Mouse (Mus musculus) lung, embryonic 16.5 days (tissue): ENCODE measurements around the gene Artn. TPM values are rescaled to one million over a fixed set of nuclear protein-coding genes. Genes with fewer than 3 reads are reported as not detected.

Source experiments
- ATAC-seq: fragments of 200-750 bp; cut with Nextera tagmentation; 2 replicates; pipeline ENCODE4 v1.8.0; 2017; ENCODE audit warnings: low read depth, mild to moderate bottlenecking, moderate library complexity
- H3K27ac ChIP-seq: fragments of 300-500 bp; sonication (generic); 2 replicates; pipeline ENCODE4 v1.5.1; 2014; ENCODE audit warnings: mild to moderate bottlenecking, control low read depth, low read length
- H3K27me3 ChIP-seq: fragments of 300-500 bp; sonication (generic); 2 replicates; pipeline ENCODE4 v1.6.1; 2014; ENCODE audit warnings: low read depth, low read length, mixed read lengths; ENCODE audit not compliant: control insufficient read depth, insufficient read depth
- H3K36me3 ChIP-seq: fragments of 300-500 bp; sonication (generic); 2 replicates; pipeline ENCODE4 v1.6.1; 2014; ENCODE audit warnings: low read length; ENCODE audit not compliant: control insufficient read depth, insufficient read depth
- H3K4me1 ChIP-seq: fragments of 300-500 bp; sonication (generic); replicated peaks from 2 replicates; pipeline ENCODE4 v1.6.1; 2014; ENCODE audit warnings: low read length, mixed read lengths; ENCODE audit not compliant: control insufficient read depth, insufficient read depth
- H3K4me2 ChIP-seq: fragments of 300-500 bp; sonication (generic); 2 replicates; pipeline ENCODE4 v1.6.1; 2014; ENCODE audit warnings: low read depth, low read length, control low read depth
- H3K4me3 ChIP-seq: fragments of 300-500 bp; sonication (generic); 2 replicates; pipeline ENCODE4 v1.5.1; 2014; ENCODE audit warnings: mild to moderate bottlenecking, low read length, control low read depth
- H3K9ac ChIP-seq: fragments of 300-500 bp; sonication (generic); 2 replicates; pipeline ENCODE4 v1.6.1; 2014; ENCODE audit warnings: low read length, control low read depth
- H3K9me3 ChIP-seq: fragments of 300-500 bp; sonication (generic); 2 replicates; pipeline ENCODE4 v1.6.1; 2016; ENCODE audit warnings: low read length; ENCODE audit not compliant: control insufficient read depth
- WGBS: fragments of 180-500 bp; shearing (Covaris S2); extraction: QIAGEN DNeasy Blood & Tissue Kit; methylation state at CpG from one replicate; pipeline ENCODE4 v1.1.7; 2014; 5-methylcytosine and 5-hydroxymethylcytosine counted together
- polyA plus RNA-seq: library from polyadenylated mRNA; unstranded; fragments of >200 nt; fragmentation: Nextera tagmentation; extraction: Ambion mirVana; gene quantifications from 2 replicates; pipeline ENCODE4 v1.2.1, GENCODE M21; 2015

The Artn gene
- polyA plus RNA-seq, 1 experiment from 2014 or later, result 3.2 TPM

- ATAC-seq, result no peak
Measured at GRCm38 (mm10) chr4:117889471-117889870, 40.1 kb downstream of the Artn start.

GRCm38 (mm10) chr4:117887920-117888319 lies 41.6 kb downstream of the Artn start:
- WGBS, result 75% methylated on average over 2 of the region's 2 CpGs
- Histone ChIP-seq H3K9ac (no peak overlapping the region), H3K27me3 (no peaks in the 10 kb centered on the region), H3K4me1 (peaks cover 25% of the 10 kb centered on the region), H3K4me3 (no peak overlapping the region), H3K9me3 (no peaks in the 10 kb centered on the region), H3K4me2 (no peak overlapping the region), H3K27ac (no peak overlapping the region), H3K36me3 (peaks cover 2% of the 10 kb centered on the region; the same call in 1 of the 2 replicates)
- ATAC-seq, result no peak

More at GRCm38 (mm10) chr4:117889471-117889870, 40.1 kb downstream of the Artn start:
- Histone ChIP-seq H3K4me3 (no peak overlapping the region), H3K4me2 (no peak overlapping the region), H3K9me3 (no peaks in the 10 kb centered on the region), H3K9ac (no peak overlapping the region), H3K36me3 (peaks cover 2% of the 10 kb centered on the region; the same call in 1 of the 2 replicates), H3K27ac (no peak overlapping the region), H3K4me1 (peaks cover 19% of the 10 kb centered on the region), H3K27me3 (no peaks in the 10 kb centered on the region)
- WGBS, result 87% methylated on average over 15 of the region's 15 CpGs

GRCm38 (mm10) chr4:117887133-117887532 lies 42.4 kb downstream of the Artn start, which contains the start of gene Atp6v0b:
Gene Atp6v0b, minus strand, starts transcription at chr4:117887333.
- Histone ChIP-seq H3K4me3 (peak within 1 kb of the TSS; percentile 97), H3K36me3 (peaks cover 2% of the 10 kb centered on the region; the same call in 1 of the 2 replicates), H3K27ac (peak within 1 kb of the TSS; percentile 39), H3K9me3 (no peaks in the 10 kb centered on the region), H3K4me1 (peaks cover 27% of the 10 kb centered on the region), H3K27me3 (no peaks in the 10 kb centered on the region), H3K9ac (peak within 1 kb of the TSS; percentile 92), H3K4me2 (peak within 1 kb of the TSS; percentile 98)
- under 1% methylated on average over 37 of the region's 37 CpGs for WGBS
- peak; percentile 89 for ATAC-seq

- H3K9ac ChIP-seq, result peak overlapping the region; percentile 92
- peak overlapping the region; percentile 98 for H3K4me2 ChIP-seq
- peaks cover 2% of the 10 kb centered on the region; the same call in 1 of the 2 replicates for H3K36me3 ChIP-seq
- peaks cover 27% of the 10 kb centered on the region for H3K4me1 ChIP-seq
- peak overlapping the region; percentile 97 for H3K4me3 ChIP-seq
- peak; percentile 2; the same call in 1 of the 2 replicates for ATAC-seq
- no peaks in the 10 kb centered on the region for H3K27me3 ChIP-seq
- H3K27ac ChIP-seq, result peak overlapping the region; percentile 39
- H3K9me3 ChIP-seq, result no peaks in the 10 kb centered on the region
- WGBS, result under 1% methylated on average over 24 of the region's 24 CpGs
Measured at GRCm38 (mm10) chr4:117886644-117887043, 42.9 kb downstream of the Artn start.

GRCm38 (mm10) chr4:117885994-117886393 lies 43.6 kb downstream of the Artn start:
- WGBS, result 78% methylated on average over 9 of the region's 9 CpGs
- peak overlapping the region; percentile 92; the same call in 1 of the 2 replicates for H3K9ac ChIP-seq
- ATAC-seq, result no peak
- no peaks in the 10 kb centered on the region for H3K9me3 ChIP-seq
- peaks cover 23% of the 10 kb centered on the region for H3K4me1 ChIP-seq
- H3K36me3 ChIP-seq, result peaks cover 2% of the 10 kb centered on the region; the same call in 1 of the 2 replicates
- H3K27ac ChIP-seq, result no peak overlapping the region
- peak overlapping the region; percentile 97 for H3K4me3 ChIP-seq
- H3K4me2 ChIP-seq, result peak overlapping the region; percentile 98
- H3K27me3 ChIP-seq, result no peaks in the 10 kb centered on the region

- H3K36me3 ChIP-seq, result peaks cover 2% of the 10 kb centered on the region; the same call in 1 of the 2 replicates
- H3K4me2 ChIP-seq, result no peak overlapping the region
- no peak for ATAC-seq
Measured at GRCm38 (mm10) chr4:117885093-117885492, 44.5 kb downstream of the Artn start.

GRCm38 (mm10) chr4:117884146-117884545 lies 45.4 kb downstream of the Artn start:
- Histone ChIP-seq H3K9ac (no peak overlapping the region), H3K27ac (no peak overlapping the region), H3K36me3 (peaks cover 2% of the 10 kb centered on the region; the same call in 1 of the 2 replicates), H3K4me2 (no peak overlapping the region), H3K4me3 (no peak overlapping the region), H3K27me3 (no peaks in the 10 kb centered on the region), H3K9me3 (no peaks in the 10 kb centered on the region), H3K4me1 (peaks cover 20% of the 10 kb centered on the region)
- no peak for ATAC-seq
- 92% methylated on average over 1 of the region's 1 CpGs for WGBS

More at GRCm38 (mm10) chr4:117885093-117885492, 44.5 kb downstream of the Artn start:
- Histone ChIP-seq H3K4me1 (peaks cover 20% of the 10 kb centered on the region), H3K9me3 (no peaks in the 10 kb centered on the region), H3K27ac (no peak overlapping the region), H3K9ac (no peak overlapping the region), H3K27me3 (no peaks in the 10 kb centered on the region), H3K4me3 (no peak overlapping the region)
- 92% methylated on average over 10 of the region's 10 CpGs for WGBS

GRCm38 (mm10) chr4:117882701-117883691 lies 46.6 kb downstream of the Artn start, which contains the start of gene B4galt2:
Gene B4galt2, minus strand, starts transcription at chr4:117883487.
- Histone ChIP-seq H3K4me2 (peak within 1 kb of the TSS; percentile 90), H3K9me3 (no peaks in the 10 kb centered on the region), H3K27me3 (no peaks in the 10 kb centered on the region), H3K9ac (peak within 1 kb of the TSS; percentile 79), H3K4me1 (peaks cover 20% of the 10 kb centered on the region), H3K36me3 (0 out of 2 replicates have a peak, but pooled peaks cover 2% of the 10 kb centered on the region), H3K4me3 (peak within 1 kb of the TSS; percentile 64), H3K27ac (peak within 1 kb of the TSS; percentile 25)
- ATAC-seq, result peak; percentile 67
- WGBS, result under 1% methylated on average over 45 of the region's 103 CpGs

- ATAC-seq, result no peak
- 71% methylated on average over 5 of the region's 5 CpGs for WGBS
- H3K4me3 ChIP-seq, result no peak overlapping the region
Measured at GRCm38 (mm10) chr4:117878703-117879102, 50.9 kb downstream of the Artn start.

More at GRCm38 (mm10) chr4:117878703-117879102, 50.9 kb downstream of the Artn start:
- no peak overlapping the region for H3K9ac ChIP-seq
- H3K27ac ChIP-seq, result no peak overlapping the region
- H3K4me1 ChIP-seq, result peaks cover 8% of the 10 kb centered on the region
- H3K27me3 ChIP-seq, result no peaks in the 10 kb centered on the region
- no peaks in the 10 kb centered on the region for H3K9me3 ChIP-seq
- no peak overlapping the region for H3K4me2 ChIP-seq
- peaks cover 9% of the 10 kb centered on the region for H3K36me3 ChIP-seq
